Mouse (Mus musculus): ENCODE results near the gene Gsto1. TPM values are rescaled to one million over a fixed set of nuclear protein-coding genes. Genes with fewer than 3 reads are reported as not detected.

Gsto1 gene
- polyA plus RNA-seq, 1 experiment from 2014 or later, result 105 TPM

DNA sequence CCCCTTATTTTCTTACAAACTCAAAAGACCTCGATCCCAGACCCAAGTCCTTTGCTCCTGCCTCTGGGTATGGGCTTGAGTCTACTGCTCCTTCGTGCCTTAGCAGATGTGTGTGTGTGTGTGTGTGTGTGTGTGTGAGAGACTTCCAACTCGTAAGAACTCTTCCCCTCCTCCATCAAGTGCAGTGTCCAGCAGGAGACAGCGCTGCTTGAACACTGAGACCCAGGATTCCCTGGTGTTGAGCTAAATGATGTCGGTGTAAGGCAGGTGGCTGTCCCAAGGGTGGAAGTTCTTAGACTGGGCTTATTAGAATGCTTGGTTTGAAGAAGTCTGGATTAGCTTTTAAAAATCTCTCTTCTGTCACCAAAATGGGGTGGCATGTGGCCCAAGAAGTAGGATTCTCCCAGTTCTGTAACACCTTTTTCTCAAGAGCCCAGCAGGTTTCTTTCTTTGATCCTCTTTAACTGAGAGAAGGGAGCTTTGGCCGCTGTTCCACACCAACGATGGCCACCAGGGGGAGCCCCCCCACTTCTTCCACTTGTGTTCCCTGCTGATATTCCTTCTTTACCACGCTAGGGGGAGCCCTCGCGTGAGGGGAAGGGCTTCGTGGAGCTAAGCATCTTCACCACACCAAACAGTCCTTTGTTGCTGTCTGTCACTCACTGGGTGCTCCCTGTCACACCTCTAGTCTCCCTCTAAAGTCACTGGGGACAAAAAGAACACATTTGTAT, 27.5 kb downstream of the Gsto1 start:
- 28% methylated on average over 11 of the region's 11 CpGs for WGBS
- Histone ChIP-seq H3K36me3 (ENCODE audit: control insufficient read depth, insufficient read depth, low read length) (no peaks in the 10 kb centered on the region), H3K9ac (ENCODE audit: low read length) (no peak overlapping the region), H3K4me2 (ENCODE audit: low read length) (no peak overlapping the region), H3K27ac (ENCODE audit: low read depth, low read length) (no peak overlapping the region), H3K27me3 (replicated peaks; ENCODE audit: control insufficient read depth, insufficient read depth, low read length) (no peaks in the 10 kb centered on the region), H3K4me1 (ENCODE audit: control insufficient read depth, insufficient read depth, low read length) (no peaks in the 10 kb centered on the region), H3K9me3 (replicated peaks; ENCODE audit: control insufficient read depth, low read length) (no peaks in the 10 kb centered on the region), H3K4me3 (ENCODE audit: low read depth, low read length) (no peak overlapping the region)
- ATAC-seq (peak; percentile 88), DNase-seq (ENCODE audit: low spot score) (peak; percentile 93)

DNA sequence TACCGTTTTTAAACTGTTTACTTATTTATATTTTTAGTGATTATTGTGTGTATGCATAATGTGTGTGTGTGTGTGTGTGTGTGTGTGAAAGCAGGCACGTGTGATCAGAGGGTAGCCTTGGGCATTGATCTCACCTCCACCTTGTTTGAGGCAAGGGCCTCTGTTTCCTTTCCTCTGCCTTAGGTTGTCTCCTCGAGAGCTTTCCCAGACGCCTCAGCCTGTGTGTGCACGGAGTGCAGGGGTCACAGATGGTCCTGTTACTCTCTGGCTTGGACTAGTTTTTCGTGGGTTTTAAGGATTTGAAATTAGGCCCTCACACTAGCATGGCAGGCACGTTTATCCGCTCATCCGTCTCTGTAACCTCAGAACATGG, 28.1 kb downstream of the Gsto1 start:
- peak; percentile 60 for ATAC-seq
- Histone ChIP-seq H3K9ac (ENCODE audit: low read length) (no peak overlapping the region), H3K27ac (ENCODE audit: low read depth, low read length) (no peak overlapping the region), H3K4me3 (ENCODE audit: low read depth, low read length) (no peak overlapping the region), H3K4me2 (ENCODE audit: low read length) (no peak overlapping the region), H3K9me3 (replicated peaks; ENCODE audit: control insufficient read depth, low read length) (no peaks in the 10 kb centered on the region), H3K36me3 (ENCODE audit: control insufficient read depth, insufficient read depth, low read length) (no peaks in the 10 kb centered on the region), H3K4me1 (ENCODE audit: control insufficient read depth, insufficient read depth, low read length) (no peaks in the 10 kb centered on the region), H3K27me3 (replicated peaks; ENCODE audit: control insufficient read depth, insufficient read depth, low read length) (no peaks in the 10 kb centered on the region)
- 69% methylated on average over 9 of the region's 9 CpGs for WGBS
- DNase-seq (ENCODE audit: low spot score), result no peak

DNA sequence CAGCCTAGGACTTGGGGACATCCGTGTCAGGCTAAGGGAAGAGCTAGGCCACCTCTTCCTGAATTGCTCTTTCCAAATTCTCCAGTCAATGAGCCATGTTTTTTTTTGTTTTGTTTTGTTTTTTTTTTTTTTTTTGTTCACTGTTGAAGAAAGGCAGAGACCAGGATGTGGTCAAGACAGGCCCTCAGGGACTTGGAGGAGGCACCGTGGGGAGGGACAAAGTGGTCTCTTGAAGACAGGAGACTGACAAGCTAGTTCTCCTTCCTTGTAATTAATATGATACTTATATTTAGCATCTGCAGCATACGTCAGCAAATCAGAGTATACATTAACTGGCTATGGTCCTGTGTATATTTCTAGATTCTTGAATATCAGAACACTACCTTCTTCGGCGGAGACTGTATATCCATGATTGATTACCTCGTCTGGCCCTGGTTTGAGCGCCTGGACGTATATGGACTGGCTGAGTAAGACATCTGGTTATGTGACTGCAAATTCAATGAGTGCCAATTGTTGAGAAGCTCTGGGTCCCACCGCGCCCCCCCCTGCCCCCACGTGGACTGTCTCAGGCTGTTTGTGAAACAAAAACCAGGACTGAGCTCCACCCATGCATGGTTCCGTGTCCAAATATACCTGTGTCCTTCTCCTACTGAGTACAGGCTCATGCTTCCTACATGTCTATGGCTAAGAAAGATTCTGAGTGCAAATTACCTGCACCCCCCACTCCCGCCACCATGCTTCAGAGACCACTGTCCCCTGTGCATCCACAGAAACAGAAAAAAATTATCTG, 29.7 kb downstream of the Gsto1 start:
- DNase-seq (ENCODE audit: low spot score), result no peak
- Histone ChIP-seq H3K4me1 (ENCODE audit: control insufficient read depth, insufficient read depth, low read length) (no peaks in the 10 kb centered on the region), H3K4me2 (ENCODE audit: low read length) (no peak overlapping the region), H3K27ac (ENCODE audit: low read depth, low read length) (no peak overlapping the region), H3K9me3 (replicated peaks; ENCODE audit: control insufficient read depth, low read length) (no peaks in the 10 kb centered on the region), H3K4me3 (ENCODE audit: low read depth, low read length) (no peak overlapping the region), H3K36me3 (ENCODE audit: control insufficient read depth, insufficient read depth, low read length) (no peaks in the 10 kb centered on the region), H3K27me3 (replicated peaks; ENCODE audit: control insufficient read depth, insufficient read depth, low read length) (no peaks in the 10 kb centered on the region), H3K9ac (ENCODE audit: low read length) (no peak overlapping the region)
- no peak for ATAC-seq
- WGBS, result 85% methylated on average over 13 of the region's 13 CpGs

DNA sequence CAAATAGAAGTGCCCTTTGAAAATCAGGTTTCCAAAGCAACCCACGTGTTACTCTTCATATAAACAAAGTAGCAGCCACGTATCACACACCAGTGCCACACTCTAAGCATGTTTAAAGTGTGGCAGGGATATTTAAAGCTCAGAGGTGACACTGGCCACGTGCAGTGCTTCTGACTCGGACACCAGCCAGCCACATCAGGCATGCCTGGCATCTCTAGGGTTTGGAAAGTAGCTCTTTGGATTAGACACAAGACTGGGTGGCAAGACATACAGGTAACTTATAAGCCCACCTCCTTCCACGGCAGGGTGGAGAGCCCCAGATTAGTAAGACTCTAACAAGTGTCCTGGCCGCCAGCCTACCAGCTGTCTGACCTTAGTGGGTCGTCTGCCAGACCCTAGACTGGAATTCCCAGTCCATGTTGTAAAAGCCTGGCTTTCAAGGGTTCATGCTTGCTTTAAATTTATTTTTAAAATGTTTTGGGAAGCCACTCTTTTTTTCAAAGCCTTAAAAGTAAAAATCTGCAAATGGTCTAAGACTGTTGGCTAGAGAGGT, 30.5 kb downstream of the Gsto1 start:
- DNase-seq (ENCODE audit: low spot score), result no peak
- no peaks in the 10 kb centered on the region for H3K9me3 ChIP-seq (replicated peaks; ENCODE audit: control insufficient read depth, low read length)
- no peak for ATAC-seq

DNA sequence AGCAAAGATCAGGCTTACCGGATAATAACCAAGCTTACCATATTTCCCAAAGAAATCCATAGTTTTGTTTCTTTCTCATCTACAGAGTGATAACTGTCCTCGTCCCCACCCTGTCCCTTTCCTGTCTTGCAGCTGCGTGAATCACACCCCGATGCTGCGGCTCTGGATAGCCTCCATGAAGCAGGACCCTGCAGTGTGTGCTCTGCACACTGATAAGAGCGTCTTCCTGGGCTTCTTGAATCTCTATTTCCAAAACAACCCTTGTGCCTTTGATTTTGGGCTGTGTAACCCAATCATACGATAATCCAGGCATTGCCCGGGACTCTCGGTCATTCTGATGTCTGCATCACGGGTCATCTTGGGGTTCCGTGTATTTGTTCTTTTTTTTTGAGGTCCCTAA, 31.1 kb downstream of the Gsto1 start:
- H3K4me2 ChIP-seq (ENCODE audit: low read length), result no peak overlapping the region
- no peak for DNase-seq (ENCODE audit: low spot score)
- no peak overlapping the region for H3K27ac ChIP-seq (ENCODE audit: low read depth, low read length)
- no peak for ATAC-seq
- WGBS, result 91% methylated on average over 11 of the region's 11 CpGs
- H3K9ac ChIP-seq (ENCODE audit: low read length), result no peak overlapping the region
- H3K4me3 ChIP-seq (ENCODE audit: low read depth, low read length), result no peak overlapping the region
- no peaks in the 10 kb centered on the region for H3K27me3 ChIP-seq (replicated peaks; ENCODE audit: control insufficient read depth, insufficient read depth, low read length)
- H3K36me3 ChIP-seq (ENCODE audit: control insufficient read depth, insufficient read depth, low read length), result no peaks in the 10 kb centered on the region
- no peaks in the 10 kb centered on the region for H3K4me1 ChIP-seq (ENCODE audit: control insufficient read depth, insufficient read depth, low read length)
- no peaks in the 10 kb centered on the region for H3K9me3 ChIP-seq (replicated peaks; ENCODE audit: control insufficient read depth, low read length)

More for the DNA sequence above, 30.5 kb downstream of the Gsto1 start:
- Histone ChIP-seq H3K4me3 (ENCODE audit: low read depth, low read length) (no peak overlapping the region), H3K36me3 (ENCODE audit: control insufficient read depth, insufficient read depth, low read length) (no peaks in the 10 kb centered on the region), H3K27ac (ENCODE audit: low read depth, low read length) (no peak overlapping the region), H3K4me1 (ENCODE audit: control insufficient read depth, insufficient read depth, low read length) (no peaks in the 10 kb centered on the region), H3K9ac (ENCODE audit: low read length) (no peak overlapping the region), H3K4me2 (ENCODE audit: low read length) (no peak overlapping the region), H3K27me3 (replicated peaks; ENCODE audit: control insufficient read depth, insufficient read depth, low read length) (no peaks in the 10 kb centered on the region)
- WGBS, result 73% methylated on average over 7 of the region's 7 CpGs

DNA sequence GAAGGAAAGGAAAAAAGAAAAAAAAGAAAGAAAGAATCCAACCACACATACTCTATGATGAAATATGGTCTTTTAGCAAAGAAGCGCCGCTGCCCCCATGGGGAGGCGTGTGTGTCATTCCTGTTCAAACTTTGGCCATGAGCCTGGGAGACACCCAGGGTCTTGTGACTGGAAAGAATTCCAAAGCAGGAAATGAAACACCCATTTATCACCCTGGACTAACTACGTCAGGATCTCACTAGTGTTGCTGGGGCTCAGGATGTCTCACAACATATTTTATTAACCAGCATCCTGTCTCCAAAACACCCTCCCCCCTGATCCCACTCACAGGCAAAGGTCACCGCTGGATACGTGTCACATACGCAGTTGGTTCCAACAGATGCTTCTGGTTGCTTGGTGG, 31.8 kb downstream of the Gsto1 start:
- no peaks in the 10 kb centered on the region for H3K36me3 ChIP-seq (ENCODE audit: control insufficient read depth, insufficient read depth, low read length)
- H3K27ac ChIP-seq (ENCODE audit: low read depth, low read length), result no peak overlapping the region
- no peak overlapping the region for H3K4me3 ChIP-seq (ENCODE audit: low read depth, low read length)
- H3K27me3 ChIP-seq (replicated peaks; ENCODE audit: control insufficient read depth, insufficient read depth, low read length), result no peaks in the 10 kb centered on the region
- ATAC-seq, result no peak
- 86% methylated on average over 7 of the region's 7 CpGs for WGBS
- H3K9ac ChIP-seq (ENCODE audit: low read length), result no peak overlapping the region
- no peaks in the 10 kb centered on the region for H3K4me1 ChIP-seq (ENCODE audit: control insufficient read depth, insufficient read depth, low read length)
- no peak overlapping the region for H3K4me2 ChIP-seq (ENCODE audit: low read length)
- no peak for DNase-seq (ENCODE audit: low spot score)
- H3K9me3 ChIP-seq (replicated peaks; ENCODE audit: control insufficient read depth, low read length), result no peaks in the 10 kb centered on the region

DNA sequence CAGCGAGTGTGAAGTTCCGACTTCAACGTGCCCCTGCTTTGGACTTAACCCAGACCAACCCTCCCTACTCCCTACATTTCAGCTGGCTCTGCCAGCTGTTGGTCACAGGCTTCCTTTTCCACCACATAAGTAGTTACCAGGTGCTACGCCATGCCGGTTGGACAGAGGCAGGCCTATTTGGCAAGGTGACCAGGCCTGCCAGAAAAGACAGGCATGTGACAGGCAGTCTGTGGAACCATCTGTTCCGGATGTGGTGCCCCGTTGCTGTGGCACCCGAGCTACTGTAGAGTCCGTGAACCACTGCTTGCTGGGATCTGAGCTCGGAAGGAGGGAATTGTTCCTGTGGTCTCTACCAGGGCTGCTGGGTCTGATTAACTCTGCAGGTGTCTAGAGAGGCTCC, 32.6 kb downstream of the Gsto1 start:
- 80% methylated on average over 10 of the region's 10 CpGs for WGBS
- ATAC-seq (peak; percentile 27; the same call in 1 of the 2 replicates), DNase-seq (ENCODE audit: low spot score) (peak; percentile 39)
- Histone ChIP-seq H3K9ac (ENCODE audit: low read length) (no peak overlapping the region), H3K4me2 (ENCODE audit: low read length) (no peak overlapping the region), H3K27ac (ENCODE audit: low read depth, low read length) (no peak overlapping the region; the same call in 1 of the 2 replicates), H3K4me3 (ENCODE audit: low read depth, low read length) (no peak overlapping the region), H3K4me1 (ENCODE audit: control insufficient read depth, insufficient read depth, low read length) (no peaks in the 10 kb centered on the region), H3K27me3 (replicated peaks; ENCODE audit: control insufficient read depth, insufficient read depth, low read length) (no peaks in the 10 kb centered on the region), H3K36me3 (ENCODE audit: control insufficient read depth, insufficient read depth, low read length) (no peaks in the 10 kb centered on the region), H3K9me3 (replicated peaks; ENCODE audit: control insufficient read depth, low read length) (no peaks in the 10 kb centered on the region)

DNA sequence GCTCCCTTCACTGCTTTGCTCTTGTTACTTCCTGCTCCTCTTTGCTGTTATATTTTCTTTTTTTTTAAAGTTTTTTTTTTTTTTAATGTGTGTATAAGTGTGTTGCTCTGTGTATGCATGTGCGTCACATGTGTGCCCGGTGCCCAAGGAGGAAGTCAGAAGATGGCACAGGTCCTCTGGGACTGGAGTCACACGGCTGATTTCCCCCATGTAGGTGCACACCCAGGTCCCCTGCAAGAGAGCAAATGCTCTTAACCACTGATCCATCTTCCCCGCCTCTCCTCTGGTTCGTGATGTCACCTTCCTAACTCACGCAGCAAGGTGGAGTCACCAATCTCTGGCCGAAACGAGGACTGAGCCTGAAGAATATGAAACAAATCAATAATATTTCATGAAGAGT, 33.3 kb downstream of the Gsto1 start:
- Histone ChIP-seq H3K9ac (ENCODE audit: low read length) (no peak overlapping the region), H3K4me1 (ENCODE audit: control insufficient read depth, insufficient read depth, low read length) (no peaks in the 10 kb centered on the region), H3K27ac (ENCODE audit: low read depth, low read length) (no peak overlapping the region), H3K27me3 (replicated peaks; ENCODE audit: control insufficient read depth, insufficient read depth, low read length) (no peaks in the 10 kb centered on the region), H3K4me2 (ENCODE audit: low read length) (no peak overlapping the region), H3K36me3 (ENCODE audit: control insufficient read depth, insufficient read depth, low read length) (no peaks in the 10 kb centered on the region), H3K9me3 (replicated peaks; ENCODE audit: control insufficient read depth, low read length) (no peaks in the 10 kb centered on the region), H3K4me3 (ENCODE audit: low read depth, low read length) (no peak overlapping the region)
- 92% methylated on average over 8 of the region's 8 CpGs for WGBS
- no peak for ATAC-seq
- DNase-seq (ENCODE audit: low spot score), result no peak

Data from forebrain, embryonic 14.5 days (tissue).